Mouse (Mus musculus) brain, embryonic 14.5 days (tissue): Measurements from ENCODE around the gene Swap70. TPM values are rescaled to one million over a fixed set of nuclear protein-coding genes. Genes with fewer than 3 reads are reported as not detected.

Experiments used
- DNase-seq: peaks from one replicate; pipeline ENCODE4 v3.0.0-alpha.2; 2011; ENCODE audit warnings: low read depth
- CTCF ChIP-seq: fragments of 200-500 bp; IDR thresholded peaks from 2 replicates; pipeline ENCODE4 v1.5.1; 2012; ENCODE audit warnings: inconsistent platforms, mild to moderate bottlenecking, moderate library complexity, borderline replicate concordance; ENCODE audit not compliant: insufficient read depth, insufficient read length; ENCODE audit errors: extremely low read depth
- POLR2A ChIP-seq: fragments of 200-500 bp; IDR thresholded peaks from 2 replicates; pipeline ENCODE4 v1.6.1; 2012; ENCODE audit warnings: mild to moderate bottlenecking, inconsistent platforms, borderline replicate concordance; ENCODE audit not compliant: poor library complexity, insufficient read depth, insufficient read length, severe bottlenecking; ENCODE audit errors: extremely low read depth
- polyA plus RNA-seq: library from polyadenylated mRNA; depleted of rRNA; stranded (reverse); fragments of >200 nt; gene quantifications from 2 replicates; pipeline ENCODE4 v1.2.3, GENCODE M21; 2012

Swap70 gene
- polyA plus RNA-seq, 1 experiment: 7.5 TPM

DNA sequence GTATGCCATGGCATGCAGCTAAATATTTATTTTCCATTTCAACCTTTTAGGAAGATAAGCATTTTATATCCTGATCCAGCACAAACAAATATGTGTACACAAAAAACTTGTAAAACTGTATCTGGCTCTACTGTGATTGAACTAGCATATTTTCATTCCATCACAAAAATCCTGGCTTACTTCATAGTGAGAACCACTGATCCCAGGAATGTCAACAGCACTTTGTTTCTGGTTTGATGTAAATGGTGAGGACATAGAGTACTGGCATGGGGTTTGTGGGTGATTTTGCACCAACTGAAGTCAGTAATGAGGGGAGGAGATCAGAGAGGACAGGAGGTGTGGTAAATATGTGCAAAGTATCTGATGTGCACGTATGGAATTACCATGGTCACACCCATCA lies 41.1 kb downstream of the Swap70 start:
- no peak for TF ChIP-seq POLR2A
- no peak for TF ChIP-seq CTCF
- DNase-seq: no peak

DNA sequence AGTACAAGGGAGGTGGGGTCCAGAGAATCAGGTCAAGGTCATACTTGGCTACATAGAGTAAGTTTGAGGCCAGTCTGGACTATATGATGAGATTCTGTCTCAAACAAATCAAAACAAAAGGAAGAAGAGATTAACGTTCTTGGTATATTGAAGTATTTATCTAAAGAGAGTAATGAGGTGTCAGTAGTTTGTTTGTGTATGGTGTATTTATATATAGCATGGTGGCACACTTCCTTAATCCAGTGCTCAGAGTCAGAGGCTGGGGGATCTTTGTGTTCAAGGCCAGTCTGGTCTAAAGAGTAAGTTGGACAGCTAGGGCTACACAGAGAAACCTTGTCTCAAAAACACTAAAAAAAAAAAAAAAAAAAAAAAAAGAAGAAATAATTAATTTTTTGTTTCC lies 42.0 kb downstream of the Swap70 start:
- no peak for TF ChIP-seq POLR2A
- no peak for TF ChIP-seq CTCF
- DNase-seq: no peak

DNA sequence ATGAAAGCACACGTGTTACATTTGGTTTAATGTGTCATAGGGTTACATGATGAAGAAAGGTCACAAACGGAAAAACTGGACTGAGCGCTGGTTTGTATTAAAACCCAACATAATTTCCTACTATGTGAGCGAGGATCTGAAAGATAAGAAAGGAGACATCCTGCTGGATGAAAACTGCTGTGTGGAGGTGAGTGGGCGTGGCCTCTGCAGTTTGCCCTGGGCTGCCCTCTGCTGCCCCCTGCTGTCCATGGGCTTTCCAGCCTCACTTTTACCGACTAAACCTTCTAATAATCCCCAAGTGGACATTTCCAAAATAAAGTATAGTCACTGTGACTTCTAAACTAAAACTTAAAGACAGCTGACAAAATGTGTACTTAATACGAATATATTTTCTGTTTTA lies 44.3 kb downstream of the Swap70 start:
- peak; percentile 72 for DNase-seq
- peak; percentile 81 for TF ChIP-seq CTCF
- no peak for TF ChIP-seq POLR2A

DNA sequence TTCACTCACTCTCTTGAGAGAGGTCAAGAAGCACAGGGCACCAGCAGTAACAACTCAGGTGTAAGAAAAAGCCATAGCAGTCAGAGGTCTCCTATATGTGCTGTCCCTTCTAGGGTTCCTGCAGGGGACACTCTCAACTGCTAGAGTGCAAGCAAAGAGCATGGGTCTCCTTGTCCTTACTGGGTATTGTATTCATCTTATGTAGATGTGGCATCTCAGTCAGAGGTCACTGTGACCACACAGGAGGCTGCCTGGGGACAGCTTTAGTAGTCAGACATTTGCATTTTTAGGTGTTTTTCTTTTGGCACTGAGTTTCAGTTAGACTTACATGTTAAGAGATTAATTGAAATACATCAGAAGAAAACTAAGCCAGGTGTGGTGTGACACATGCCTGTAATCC lies 45.5 kb downstream of the Swap70 start:
- no peak for TF ChIP-seq CTCF
- DNase-seq: no peak

DNA sequence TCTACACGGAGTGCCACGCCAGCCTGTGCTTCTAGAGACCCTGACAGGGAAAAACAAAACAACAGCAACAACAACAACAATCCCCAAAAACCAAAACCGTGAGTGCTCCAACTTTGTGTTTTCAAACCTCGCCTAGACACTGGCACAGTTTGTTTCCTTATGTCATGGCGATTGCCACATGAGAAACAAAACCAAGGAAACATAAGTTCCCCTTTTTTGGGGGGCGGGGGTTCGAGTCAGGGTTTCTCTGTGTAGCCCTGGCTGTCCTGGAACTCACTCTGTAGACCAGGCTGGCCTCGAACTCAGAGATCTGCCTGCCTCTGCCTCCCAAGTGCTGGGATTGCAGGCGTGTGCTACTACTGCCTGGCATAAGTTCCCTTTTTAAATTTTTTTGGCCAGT lies 46.5 kb downstream of the Swap70 start:
- DNase-seq: no peak
- TF ChIP-seq CTCF (no peak), POLR2A (no peak)

DNA sequence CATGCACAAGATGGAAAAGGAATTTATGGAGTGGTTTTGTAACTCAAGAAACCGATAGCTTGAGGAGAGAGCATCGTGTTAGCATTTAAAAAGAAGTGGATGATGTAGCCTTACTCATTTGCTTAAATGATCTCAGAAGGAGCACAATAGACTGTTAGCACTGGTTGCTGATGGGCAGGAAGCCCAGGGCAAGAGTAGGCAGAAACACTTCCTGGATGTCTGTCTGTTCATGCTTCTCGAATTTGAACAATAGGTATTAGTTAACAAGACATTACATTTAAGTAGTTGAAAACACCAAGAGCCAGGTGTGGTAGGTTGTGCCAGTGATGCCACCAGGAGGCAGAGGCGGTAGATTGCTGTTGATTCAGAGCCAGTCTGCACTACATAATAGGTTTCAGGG lies 47.0 kb downstream of the Swap70 start:
- TF ChIP-seq POLR2A (no peak), CTCF (no peak)
- DNase-seq: peak; percentile 63

DNA sequence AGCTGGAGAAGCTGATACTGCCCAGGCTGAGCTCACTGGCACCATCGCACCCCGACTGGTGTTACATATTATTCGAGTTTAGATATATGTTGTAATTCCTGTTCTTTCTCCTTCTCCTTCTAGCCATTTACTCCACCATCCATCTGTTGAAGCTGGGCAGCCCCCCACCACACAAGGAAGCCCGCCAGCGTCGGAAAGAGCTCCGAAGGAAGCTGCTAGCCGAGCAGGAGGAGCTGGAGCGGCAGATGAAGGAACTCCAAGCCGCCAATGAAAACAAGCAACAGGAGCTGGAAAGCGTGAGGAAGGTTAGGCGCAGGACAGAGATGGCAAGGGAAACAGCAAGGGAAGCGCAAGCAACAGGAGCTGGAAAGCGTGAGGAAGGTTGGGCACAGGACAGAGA lies 48.3 kb downstream of the Swap70 start:
- no peak for TF ChIP-seq POLR2A
- TF ChIP-seq CTCF: no peak
- no peak for DNase-seq

DNA sequence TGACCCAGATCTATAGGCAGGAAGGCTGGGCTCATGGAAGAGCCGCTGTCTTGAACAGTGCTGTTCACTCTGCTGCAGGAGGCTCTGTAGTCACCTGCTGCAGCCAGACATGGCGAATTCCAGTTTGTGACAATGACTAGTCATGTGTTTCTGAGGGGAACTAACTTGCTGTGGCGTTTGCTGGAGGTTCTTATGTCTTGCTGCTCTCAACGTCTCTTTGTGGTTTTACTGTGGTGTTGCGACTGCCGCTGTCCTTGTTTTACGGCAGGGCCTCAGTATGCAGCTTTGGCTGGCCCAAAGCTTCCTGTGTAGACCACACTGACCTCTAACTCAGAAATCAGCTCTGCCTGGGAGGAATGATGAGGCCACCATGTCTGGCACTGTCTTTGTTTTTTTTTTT lies 48.9 kb downstream of the Swap70 start:
- no peak for TF ChIP-seq POLR2A
- no peak for TF ChIP-seq CTCF
- DNase-seq: no peak

DNA sequence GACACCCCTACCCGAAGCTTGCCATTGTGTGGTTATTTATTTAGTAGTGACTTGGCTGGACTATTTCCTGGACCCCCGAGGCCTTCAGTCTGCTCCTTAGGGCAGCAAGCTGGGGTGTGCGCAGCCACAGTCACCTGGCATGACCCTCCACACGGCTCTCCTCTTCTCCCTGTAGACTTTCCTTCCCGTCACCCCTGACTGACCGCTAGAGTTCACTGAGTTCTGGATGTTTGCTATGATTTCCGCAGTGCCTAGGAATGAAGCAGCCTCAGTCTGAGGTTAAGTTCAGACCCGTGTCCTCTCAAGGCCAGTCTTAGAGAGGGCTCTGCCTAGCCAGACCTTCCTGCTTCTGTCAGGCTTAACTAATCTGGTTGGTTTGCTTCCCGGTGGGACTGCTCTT lies 50.3 kb downstream of the Swap70 start:
- no peak for TF ChIP-seq POLR2A
- TF ChIP-seq CTCF: no peak
- no peak for DNase-seq

DNA sequence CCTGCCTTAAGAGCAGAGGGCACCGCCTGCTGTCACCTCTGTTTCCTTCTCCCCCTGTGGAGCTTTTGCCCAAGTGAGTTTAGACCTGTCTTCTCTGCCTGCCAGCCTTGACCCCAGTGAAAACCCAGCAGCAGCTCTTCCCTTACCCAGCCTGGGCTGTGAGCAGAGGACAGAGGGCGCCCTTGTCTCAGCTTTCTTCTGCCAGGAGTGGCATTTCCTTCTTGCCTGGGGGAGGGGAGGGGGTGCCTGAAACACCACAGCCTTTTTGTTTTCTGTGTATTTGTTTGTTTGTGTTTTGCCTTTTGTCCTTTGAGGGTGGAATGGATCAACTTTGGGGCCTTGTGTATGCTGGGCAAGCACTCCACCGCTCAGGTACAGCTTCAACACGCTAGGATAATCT lies 50.9 kb downstream of the Swap70 start:
- no peak for DNase-seq
- TF ChIP-seq POLR2A (no peak), CTCF (no peak)

DNA sequence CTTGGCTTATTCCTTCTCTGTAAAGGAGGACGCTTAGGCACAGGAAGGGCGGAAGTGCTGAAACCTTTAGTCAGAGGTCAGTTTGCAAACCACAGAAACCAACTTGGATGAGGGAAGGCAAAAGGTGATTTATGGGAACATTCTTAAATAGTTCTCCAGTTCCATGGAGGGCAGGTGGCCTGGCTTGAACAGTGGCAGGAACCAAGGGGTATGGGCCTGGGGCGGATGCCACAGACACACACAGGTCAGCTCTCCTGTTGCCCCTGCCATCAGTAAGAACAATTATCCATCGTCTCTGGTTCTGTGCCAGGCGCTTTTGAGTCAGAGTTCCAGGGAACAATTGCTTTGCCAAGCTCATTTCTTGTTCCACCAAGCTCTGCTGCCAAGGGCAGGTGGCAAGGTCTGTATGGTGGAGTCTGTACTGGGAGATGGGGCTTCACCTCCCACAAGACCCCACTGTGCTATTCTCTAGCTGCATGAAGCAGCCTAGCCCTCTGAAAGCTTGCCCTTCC lies 56.3 kb downstream of the Swap70 start:
- no peak for TF ChIP-seq POLR2A
- no peak for TF ChIP-seq CTCF
- no peak for DNase-seq

DNA sequence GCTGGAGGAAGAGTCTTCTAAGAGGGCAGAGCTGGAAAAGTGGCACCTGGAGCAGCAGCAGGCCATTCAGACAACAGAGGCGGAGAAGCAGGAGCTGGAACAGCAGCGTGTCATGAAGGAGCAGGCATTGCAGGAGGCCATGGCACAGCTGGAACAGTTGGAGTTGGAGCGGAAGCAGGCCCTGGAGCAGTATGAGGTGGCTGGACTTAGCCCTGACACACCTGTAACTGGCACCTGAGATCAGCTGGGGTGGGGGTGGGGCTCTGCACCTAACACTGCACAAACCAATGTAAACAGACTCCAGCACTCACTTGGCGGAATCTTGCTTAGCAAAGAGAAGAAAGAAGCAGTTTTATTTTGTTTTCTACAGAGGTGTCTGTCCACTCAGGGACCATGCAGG lies 57.7 kb downstream of the Swap70 start:
- no peak for TF ChIP-seq POLR2A
- TF ChIP-seq CTCF: no peak
- DNase-seq: no peak
